Mouse (Mus musculus) olfactory bulb, adult 2 months (tissue): Measurements from ENCODE around the gene Dbndd1.
"Not testable (repeated sequence)": the region's sequence is repeated elsewhere in the genome, so short reads cannot be mapped to it uniquely, and the experiment has no call there.

Source experiments
- CTCF ChIP-seq: fragments of 200-500 bp; IDR thresholded peaks from 2 replicates; pipeline ENCODE4 v1.5.1; 2012; ENCODE audit warnings: low read depth, mild to moderate bottlenecking, low read length, moderate library complexity; ENCODE audit not compliant: insufficient read depth
- POLR2A ChIP-seq: fragments of 200-500 bp; IDR thresholded peaks from 2 replicates; pipeline ENCODE4 v1.6.1; 2012; ENCODE audit warnings: mild to moderate bottlenecking, low read depth, low read length, moderate library complexity; ENCODE audit not compliant: insufficient read depth

- TF ChIP-seq POLR2A, CTCF: not testable (repeated sequence)
Observed at GRCm38 (mm10) chr8:123537641-123538040, 22.4 kb upstream of the Dbndd1 start.
